Mouse (Mus musculus) ovary, postnatal 14 days (tissue): ENCODE measurements around the gene Ncoa3.

Source experiments
- DNase-seq: peaks from one replicate; pipeline ENCODE4 v3.0.0; 2022; ENCODE audit warnings: low spot score

Gene Ncoa3

DNA sequence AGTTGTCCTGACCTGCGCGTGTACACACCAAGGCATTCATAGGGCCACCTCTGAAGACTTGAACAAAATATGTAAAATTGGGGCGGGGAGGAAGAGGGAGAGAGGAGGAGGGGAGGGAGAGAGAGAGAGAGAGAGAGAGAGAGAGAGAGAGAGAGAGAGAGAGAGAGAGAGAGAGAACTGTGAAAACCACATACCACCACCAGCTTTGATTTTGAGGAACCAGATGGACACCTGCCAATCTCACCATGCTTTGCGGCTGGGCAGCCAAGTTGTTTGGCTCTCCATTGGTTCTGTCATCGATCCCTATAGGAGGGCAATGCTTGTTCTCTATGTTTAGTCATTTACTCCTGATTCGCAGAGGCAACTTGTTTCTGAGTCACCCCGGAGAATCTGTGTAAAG, 21.7 kb upstream of the Ncoa3 start:
- DNase-seq, result no peak

DNA sequence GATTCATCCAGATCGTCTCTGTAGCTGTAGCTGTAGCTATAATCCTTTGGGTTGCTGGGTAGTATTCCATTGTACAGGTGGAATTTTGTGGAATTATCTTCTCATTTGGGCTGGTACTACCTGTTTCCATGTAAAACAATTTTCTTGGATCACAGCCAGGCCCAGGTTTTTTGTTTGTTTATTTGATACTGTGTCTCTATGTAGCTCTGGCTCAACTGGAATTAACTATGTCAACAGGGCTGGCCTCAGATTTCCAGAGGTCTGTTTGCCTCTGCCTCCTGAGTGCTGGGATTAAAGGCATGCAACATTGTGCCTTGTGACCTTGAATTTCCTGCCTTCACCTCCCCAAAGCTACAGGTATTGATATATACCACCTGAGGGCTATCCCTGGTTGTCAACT, 18.1 kb upstream of the Ncoa3 start:
- no peak for DNase-seq

DNA sequence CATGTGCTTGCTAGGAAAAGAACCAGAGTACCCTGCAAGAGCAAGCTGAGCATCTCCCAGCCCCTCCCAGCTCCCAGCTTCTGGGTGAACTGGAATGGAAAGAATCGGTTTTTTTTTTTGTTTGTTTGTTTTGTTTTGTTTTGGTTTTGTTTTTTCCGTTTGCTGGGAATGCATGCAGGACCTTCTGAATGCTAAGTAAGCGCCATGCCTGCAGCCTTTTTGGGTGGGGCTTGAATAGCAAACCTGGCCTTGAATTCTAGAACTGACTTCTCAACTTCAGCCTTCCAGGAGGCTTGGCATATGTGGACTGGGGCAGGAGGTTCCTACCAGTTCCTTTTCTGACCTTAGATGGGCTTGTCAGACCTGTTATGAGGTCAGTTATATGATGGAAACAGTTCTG, 16.2 kb upstream of the Ncoa3 start:
- DNase-seq, result no peak

DNA sequence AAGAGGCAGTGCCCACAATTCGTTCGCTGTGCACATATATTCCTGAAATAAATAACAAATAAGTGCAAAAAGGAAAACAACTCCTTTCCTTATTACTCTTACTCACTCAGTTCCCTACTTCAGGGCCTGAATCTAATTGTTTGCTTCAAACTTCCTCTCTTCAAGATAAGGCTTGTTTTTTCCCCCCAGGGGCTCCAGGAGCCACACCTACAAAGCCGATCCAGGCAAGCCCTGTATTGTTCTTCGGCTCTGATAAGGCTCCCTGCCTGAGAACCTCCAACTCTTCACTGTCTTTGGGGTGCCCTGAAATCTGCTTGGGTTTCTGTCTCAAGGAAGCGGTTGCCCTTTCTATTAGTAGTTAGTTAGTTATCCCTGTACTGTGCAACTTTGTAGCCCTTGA, 15.6 kb upstream of the Ncoa3 start:
- DNase-seq, result no peak

DNA sequence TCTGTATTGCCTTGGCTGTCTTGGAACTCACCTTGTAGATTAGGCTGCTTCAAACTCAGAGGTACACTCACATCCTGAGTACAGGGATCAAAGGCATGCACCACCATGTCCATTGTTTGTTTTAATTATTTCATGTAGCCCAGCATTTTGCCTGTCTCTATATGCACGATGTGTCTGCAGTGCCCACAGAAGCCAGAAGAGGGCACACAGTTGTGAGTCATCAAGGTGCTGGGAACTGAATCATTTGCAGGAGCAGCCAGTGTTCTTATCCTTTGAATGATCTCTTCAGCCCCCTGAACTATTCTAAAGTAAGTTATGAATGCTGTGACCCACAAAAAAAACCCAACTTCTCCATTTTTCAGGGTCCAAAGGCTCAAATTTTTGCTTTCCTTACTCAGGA, 14.3 kb upstream of the Ncoa3 start:
- no peak for DNase-seq

DNA sequence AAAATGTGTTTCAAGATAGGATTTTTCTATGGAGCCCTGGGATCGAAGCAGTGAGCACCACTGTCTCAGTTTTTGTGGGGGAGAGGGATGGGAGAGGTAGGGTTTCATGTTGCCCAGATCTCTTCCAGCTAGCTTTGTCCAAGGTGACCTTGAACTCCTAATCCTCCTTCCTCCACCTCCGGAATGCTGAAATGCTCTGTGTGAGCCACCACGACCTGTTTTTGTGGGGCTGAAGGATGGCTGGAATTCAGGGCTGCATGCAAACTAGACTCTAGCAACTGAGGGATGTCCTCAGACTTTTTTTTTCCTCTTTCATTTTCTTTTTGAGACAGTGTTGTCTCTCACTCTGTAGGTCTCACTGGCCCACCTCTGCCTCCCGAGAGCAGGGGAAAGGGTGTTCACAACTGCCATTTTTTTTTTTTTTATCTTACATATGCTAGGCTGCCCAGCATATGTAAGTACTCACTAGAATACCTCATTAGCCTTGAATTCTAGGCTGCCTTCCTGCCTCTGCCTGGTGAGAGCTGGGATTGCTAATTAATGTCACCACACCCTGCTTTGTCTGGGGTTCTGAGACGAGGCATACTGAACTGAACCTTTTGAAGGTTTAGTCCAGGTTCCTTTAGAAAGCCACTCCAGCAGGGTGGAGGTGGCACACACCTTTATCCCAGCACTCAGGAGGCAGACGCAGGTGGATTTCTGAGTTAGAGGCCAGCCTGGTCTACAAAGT, 11.0 kb upstream of the Ncoa3 start:
- no peak for DNase-seq

DNA sequence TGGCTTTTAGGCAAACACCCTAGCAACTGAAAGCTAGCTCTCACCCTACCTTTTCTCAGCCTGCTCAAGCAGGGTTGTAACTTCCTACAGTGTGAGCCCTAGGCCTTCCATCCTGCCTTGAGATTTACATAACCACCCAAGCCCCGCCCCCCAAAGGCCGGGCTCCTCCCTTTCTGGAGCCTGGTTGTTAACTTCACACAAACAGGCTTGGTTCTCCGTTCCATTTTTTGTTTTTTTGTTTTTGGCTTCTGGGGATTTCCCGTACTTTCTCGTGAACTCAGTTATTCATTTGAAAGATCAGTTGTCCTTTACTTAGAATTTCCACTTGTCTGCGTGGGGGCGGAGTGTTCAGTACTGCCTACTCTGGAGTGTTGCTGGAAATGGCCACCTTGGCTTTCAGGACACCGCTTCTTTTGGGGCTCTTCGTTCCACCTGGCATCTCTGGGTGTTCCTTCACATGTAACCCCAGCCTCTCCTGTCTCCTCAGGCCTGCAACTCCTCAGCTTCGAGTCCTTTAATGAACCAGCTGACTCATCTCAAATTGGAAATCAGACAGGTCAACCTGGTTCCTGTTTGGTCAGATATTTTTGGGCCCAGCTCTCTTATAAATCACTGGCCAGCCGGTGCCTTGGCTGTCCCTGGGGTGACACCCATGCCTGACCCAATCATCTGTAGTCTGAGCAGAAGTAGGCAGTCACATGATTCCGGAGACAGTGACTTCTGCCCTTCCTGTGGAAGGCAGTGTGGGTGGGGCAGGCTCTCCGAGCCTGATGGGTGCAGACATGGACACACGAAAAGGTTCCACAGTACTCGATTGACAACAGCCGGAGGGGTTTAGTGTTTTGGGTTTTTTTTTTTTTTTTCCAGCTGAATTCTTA, 9.7 kb upstream of the Ncoa3 start:
- peak; percentile 38 for DNase-seq

DNA sequence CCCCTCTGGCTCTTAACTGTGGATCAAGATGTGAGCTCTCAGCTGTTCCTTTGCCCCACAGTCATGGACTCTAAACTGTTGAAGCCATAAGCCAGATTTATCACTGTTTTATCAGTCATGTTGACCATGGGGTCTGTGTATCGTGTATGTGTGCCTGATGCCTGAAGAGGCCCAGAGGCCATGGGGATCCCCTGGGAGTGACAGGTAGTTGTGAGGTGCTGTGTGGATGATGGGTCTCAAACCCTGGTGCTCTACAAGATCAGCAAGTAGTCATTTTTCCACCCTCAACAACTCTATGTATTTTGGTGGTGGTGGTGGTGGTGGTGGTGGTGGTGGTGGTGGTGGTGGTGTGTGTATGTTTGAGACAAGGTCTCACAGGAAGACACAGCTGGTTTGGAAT, 8.1 kb upstream of the Ncoa3 start:
- no peak for DNase-seq

DNA sequence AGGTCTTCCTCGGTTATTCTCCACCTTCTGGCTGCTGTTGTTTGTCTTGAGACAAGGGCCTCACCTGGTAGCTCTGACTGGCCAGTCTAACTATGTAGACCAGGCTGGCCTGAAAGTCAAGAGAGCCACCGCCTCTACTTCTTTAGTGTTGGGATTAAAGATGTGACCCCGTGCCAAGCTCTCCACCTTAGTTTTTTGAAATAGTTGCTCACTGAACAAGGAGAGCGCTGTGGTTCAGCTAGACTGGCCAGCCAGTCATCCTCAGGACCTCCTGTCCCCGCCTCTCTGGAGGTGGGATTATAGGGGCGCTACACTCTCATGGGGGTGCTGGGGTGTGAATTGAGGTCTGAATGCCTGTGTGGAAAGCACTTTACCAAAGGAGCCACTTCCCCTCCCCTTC, 7.5 kb upstream of the Ncoa3 start:
- no peak for DNase-seq

DNA sequence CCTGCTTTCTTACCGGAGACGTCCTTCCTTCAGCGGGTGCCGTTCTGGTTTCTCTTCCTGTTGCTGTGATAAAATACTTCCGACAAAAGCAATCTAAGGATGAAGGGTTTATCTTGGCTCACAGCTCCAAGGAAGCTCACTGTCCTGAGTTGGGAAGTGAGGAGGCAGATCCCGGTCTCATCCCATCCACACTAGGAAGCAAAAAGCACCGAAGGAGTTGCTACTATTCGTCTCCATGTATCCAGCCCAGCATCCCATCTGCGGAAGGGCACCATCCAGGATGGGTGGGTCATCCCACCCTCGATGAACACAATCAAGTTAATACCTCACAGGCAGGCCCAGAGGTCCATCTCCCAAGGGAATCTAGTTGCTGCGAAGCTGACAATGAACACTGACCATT, 6.9 kb upstream of the Ncoa3 start:
- DNase-seq, result no peak

DNA sequence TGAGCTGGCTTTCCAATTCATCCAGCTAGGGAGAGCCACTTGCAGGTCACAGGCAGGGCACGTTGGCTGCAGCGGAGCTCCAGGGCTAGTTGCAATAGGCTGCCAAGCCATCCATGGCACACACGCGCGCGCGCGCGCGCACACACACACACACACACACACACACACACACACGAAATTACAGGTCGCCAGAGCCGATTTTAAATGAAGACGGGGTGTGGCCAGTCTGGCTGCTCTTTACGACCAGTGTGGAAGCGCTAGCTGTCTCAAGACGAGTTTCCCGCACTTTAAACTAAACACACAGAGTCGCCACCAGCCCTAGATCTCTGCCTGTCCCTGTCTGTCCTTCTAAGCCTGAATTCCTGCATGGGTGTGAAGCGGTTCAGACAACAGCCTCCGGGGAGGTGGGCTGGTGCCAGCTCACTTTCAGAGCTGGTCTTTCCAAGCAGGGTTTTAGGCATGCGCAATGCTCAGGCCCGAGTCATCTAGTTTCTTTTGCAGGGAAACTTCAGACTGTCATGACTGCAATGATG, 5.4 kb upstream of the Ncoa3 start:
- peak; percentile 64 for DNase-seq

DNA sequence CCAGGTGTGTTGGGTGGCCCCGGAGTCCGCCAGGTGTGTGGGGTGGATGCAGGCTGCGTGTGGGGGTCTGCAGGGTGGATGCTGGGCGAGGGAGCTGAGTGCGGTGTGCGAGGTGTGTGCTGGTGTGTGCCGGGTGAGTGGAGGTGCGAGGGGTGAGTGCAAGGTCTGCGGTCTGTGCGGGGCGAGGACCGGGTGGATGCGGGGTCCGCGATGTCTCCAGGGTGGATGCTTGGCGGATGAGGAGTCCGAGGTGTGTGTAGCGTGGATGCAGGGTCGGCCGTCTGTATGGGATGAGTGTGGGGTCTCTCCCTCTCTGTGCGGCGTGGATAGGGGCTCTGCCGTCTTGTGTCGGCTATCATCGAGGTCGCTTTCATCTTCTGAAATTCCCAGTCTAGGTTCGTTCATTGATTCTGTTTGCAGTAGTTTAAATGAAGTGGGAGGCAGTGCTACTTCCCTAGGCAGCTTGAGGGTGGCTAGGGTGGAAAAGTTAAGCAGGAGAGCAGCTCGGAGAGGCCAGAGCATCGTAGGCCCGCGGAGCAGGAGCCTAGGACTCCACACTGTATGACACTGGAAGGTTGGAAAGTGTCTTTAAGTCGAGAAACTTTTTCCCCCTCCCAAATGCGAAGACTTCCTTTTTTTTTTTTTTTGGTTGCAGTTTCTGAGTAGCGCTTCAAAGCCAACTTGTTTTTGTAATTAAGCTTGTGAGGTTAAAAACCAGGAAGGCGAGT, 901 bp downstream of the Ncoa3 start:
- no peak for DNase-seq

DNA sequence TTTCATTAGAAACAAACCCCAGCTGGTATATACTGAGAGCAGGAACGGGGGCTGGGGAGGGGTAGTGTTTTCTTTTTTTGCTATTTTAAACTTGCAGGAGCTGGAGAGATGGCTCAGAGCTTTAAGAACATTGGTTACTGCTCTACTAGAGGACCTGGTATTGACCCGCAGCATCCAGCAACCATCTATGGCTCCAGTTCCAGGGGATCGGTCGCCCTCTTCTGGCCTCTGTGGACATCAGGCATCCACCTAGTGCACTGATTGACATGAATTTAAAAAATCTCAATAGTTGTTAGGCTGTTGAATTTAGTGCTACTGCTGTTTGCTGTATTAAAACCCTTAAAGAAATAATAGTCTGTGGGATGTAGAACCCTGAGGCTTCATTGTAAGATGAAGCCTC, 1.9 kb downstream of the Ncoa3 start:
- no peak for DNase-seq

DNA sequence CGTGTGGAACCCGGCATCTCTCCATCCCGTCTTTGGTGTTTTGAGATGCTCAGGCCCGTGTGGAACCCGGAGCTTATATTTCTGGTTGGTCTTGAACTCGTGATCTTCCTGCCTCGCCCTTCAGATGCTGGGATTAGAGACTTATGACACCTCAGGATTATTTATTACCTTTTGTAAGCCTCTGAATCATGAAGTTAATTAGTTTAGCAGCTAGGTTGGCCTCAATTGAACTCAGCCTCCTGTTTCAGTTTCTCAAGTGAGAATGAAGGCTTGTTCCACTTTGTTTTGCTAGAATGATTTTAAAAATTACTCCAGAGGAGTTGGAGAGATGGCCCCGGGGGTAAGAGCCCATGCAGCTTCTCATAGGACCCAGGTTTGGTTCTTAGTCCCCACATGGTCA, 3.3 kb downstream of the Ncoa3 start:
- DNase-seq, result no peak

DNA sequence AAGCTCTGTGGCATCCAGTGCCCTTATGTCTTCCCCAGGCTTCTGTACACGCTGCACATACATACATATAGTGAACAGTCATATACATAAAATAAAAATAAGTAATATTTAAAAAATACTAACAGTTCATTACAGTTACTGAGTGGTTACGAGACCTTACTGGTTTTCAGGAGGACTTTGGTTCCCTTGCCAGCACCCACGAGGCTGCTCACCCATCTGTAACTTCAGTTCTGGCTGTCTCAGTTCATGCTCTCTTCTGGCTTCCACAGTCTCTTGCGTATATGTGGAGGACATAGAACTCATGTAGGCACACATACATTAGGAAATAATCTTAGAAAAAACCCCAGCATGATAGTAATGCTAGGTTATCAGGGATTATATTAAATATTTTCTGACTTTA, 3.7 kb downstream of the Ncoa3 start:
- no peak for DNase-seq

DNA sequence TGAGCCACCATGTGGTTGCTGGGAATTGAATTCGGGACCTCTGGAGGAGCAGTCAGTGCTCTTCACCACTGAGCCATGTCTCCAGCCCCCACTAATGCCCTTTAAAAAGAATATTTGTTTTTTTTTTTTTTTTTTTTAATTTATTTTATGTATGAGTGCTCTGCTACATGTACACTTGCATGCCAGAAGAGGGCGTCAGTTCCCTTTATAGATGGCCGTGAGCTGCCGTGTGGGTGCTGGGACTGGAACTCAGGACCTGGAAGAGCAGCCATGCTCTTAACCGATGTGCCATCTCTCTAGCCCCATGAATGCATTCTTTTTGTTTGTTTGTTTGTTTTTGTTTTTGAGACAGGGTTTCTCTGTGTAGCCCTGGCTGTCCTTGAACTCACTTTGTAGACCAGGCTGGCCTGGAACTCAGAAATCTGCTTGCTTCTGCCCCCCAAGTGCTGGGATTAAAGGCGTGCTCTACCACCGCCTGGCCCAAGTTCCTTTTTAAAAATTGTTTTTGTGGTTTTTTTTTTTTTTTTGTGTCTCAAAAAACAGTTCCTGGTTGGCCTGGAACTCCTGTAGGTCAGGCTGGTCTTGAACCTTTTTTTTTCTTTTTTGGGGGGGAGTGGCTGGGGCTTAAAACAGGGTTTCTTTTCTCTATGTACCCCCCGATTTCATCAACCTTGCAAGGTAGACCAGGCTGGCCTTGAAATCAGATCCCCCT, 5.0 kb downstream of the Ncoa3 start:
- no peak for DNase-seq

DNA sequence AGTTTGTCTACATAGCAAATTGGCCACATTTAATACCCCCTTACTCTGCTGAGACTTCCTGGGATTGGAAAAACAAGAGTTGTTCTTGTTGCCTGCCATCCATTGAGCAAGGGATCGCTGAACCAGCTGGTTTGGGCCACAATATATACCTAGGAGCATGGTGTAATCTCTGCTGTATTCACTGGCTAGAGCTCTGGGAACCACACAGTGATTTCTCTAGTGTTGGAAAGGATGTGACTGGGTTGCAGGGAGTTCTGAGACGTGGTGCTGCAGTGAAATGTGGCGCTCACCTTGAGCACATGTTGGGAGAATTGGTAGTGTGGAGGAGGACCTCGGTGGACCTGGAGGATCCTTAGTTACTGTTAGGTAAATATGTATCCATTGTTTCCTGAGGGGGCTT, 6.5 kb downstream of the Ncoa3 start:
- no peak for DNase-seq

DNA sequence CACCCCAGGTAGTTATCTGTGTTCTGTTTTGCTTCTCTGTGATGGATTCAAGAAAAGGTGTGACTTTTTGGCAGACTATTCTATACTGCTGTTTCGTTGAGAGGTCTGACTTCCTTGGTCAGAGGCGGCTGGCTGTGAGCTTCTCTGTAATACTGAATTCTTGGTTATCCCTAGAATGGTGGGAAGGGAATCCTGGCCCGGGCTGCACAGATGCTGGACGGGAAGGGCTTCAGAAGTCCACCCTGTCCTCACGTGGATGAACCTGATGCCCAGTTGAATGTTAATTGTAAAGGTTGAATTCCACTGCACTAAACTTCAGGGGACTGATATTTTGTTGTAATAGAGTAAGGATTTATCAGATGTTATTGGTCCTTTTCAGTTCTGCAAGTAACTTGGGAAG, 7.4 kb downstream of the Ncoa3 start:
- no peak for DNase-seq

DNA sequence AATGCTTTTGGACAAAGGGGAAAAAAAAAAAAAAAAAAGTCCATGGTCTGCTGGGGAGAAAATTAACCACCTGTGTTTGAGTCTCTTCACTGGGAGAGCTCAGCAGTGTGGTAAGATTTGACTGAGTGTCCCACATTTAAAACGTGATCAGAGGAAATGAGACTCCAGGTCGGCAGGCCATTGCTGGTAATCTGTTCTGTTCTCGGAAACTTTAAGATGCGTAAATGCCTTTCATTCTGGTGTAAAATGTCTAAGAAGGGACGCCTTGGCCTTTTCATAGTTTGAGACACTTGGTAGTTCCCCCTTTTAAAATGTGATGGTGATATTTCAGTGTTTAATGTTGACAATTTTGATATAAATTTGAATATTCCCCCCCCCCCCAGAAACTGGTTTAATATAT, 7.8 kb downstream of the Ncoa3 start:
- DNase-seq, result no peak

DNA sequence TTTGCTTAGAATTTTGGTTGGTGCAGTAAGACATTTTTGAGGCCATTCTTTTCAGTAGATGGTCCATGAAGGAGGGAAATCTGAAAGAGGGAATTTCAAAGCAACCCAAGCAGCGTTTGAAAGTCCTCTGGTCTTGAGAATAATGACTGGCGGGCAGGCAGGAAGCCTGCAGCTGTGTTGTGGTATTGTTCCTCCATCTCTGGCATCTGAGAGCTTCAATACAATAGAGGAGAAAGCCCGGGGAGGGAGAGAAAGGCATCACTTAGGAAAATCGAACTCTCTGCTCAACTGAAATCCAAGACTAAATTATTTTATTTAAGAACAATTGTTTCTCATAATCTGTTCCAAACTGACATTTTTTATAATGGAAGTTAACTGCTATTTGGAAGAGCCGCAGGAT, 8.3 kb downstream of the Ncoa3 start:
- no peak for DNase-seq

DNA sequence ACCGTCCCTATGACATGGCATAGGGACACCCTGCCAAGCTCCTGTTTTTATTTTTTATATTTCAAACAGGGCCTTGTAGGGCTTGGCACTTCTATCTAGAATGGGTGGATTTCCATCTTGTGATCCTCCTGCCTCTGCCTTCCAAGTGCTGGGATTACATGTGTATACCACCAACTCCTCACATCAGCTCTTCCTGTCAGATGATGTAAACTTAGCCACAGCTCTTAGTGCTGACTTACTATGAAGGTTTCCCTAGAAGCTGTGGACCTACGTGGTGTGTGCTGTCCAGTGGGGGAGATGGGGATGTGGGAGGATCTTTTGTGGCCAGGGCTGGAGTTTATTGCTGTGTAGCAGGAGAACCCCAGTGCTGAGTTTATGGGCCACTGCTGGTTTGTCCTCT, 8.9 kb downstream of the Ncoa3 start:
- DNase-seq, result no peak

DNA sequence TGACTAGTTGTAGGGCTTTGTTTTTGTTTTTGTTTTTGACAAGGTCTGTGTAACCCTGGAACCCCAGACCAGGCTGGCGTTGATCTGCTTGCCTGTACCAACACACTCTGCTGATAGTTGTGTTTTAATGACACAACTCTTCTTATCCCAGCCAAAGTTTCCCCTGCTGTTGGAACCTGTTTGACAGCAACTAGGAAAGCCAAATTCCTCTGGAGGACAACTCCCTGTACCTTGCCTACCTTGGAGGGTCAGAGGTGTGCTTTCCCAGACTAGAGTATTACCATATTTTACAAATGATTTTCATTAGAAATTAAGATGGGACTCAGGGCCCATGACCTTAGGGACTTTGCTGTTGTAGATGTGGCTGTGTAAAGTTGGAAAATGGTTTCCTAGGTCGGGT, 9.3 kb downstream of the Ncoa3 start:
- DNase-seq, result no peak
